Mouse (Mus musculus) right cerebral cortex, postnatal 36 days (tissue): Measurements from ENCODE around the gene Acvr2b.

Source experiments
- DNase-seq, 2 experiments: peaks; one replicate each; pipeline ENCODE4 v3.0.0; 2022; ENCODE audit warnings: low spot score in 2 of 2, mixed read lengths in 1 of 2

The Acvr2b gene

DNA sequence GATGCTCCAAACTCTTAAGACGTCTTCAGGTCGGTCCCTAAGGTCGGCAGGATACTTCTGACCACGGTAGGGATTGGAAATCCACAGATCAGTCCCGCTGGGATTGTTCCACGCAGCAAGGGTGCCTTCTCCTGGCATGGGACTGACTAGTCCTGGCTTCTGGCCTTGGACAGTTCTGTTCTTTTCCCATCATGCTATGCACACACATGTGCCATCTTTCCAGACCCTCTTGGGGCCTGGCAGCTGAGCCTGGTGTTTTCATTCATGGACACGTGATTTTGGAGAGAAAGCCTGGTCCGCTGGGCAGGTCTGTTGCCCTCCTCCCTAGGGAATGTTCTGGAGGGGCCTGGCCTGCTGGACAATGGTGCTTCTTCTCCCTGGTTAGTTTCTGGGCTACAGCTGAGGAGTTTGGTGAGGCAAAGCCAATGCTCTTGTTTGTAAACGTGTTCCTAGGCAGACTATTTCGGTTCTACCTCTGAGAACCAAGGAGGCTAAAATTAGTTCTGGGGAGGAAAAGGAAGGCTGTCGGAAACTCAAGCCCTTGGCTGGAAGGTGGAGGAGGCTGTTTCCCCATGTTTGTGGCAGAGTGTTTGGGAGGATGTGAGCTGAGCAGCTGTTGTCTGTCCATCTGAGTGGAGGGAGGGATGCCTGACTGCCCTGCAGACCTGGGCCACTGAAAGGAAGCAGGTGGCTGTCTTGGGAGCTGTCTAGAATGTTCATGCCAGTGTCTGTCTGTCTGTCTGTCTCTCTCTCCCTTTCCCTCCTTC lies 7.2 kb downstream of the Acvr2b start:
- no peak for DNase-seq

DNA sequence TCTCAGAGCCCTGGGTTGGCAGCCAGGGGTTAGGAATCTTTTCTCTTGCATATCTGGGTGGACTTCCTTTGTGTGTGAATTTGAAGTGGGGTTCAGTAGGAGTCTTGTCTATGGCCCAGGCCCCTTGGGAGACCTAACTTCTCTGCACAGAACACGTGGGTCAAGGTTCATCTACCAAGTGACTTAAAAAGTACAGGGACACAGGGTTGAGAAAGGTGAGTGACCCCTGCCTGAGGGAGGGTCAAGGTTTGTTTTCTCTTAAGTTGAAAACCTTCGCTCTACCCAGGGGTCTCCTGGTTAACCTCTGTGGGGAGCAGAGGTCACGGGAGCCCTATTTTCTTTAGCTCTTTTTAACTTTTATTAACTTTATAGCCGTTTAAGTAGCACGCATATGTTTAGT lies 7.9 kb downstream of the Acvr2b start:
- no peak for DNase-seq

DNA sequence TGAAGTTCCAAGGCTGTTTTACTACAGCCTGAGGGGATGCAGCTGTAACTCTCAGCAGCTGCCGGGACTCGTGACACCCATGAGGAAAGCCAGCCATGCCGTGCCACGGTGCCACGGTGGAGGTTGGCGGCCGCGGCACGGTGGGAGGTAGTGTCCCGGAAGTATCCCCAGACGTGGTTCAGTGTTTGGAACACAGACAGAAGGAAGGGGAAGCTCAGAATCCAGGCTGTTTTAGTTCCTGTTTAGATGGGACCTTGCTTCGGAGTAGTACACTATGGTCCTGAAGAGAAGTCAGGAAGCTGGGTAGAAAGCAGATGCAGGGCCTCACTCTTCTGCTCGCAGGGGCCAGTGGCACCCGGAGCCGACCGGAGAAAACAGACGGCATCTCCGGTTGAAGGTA lies 16.1 kb downstream of the Acvr2b start:
- no peak for DNase-seq

DNA sequence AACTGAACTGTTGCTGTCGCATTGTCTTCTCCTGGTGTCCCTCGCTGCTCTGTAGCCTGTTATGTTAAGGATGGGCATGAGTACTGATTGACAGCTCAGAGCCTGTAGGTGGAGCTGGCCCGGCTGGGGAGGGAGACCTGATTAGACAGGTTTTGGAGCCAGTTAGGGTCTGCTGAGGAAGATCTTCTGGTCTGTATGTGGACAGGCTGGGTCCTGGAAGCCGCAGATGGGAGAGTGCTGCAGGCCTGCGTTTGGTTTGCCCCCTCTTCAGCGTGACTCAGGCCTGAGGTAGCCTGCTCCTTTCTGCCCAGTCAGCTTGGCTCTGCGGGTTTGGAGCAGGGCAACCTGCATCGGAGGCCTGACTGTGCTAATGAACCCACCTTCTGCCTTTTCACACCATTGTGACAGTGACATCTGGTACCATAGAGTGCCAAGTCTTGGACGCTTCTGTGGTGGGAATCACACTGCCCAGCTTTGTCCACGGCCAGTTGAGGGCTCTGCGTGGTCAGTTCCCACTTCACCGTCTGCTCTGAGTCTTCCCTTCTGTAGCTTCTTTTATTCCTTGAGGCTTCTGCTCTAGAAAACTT lies 18.0 kb downstream of the Acvr2b start:
- no peak for DNase-seq

DNA sequence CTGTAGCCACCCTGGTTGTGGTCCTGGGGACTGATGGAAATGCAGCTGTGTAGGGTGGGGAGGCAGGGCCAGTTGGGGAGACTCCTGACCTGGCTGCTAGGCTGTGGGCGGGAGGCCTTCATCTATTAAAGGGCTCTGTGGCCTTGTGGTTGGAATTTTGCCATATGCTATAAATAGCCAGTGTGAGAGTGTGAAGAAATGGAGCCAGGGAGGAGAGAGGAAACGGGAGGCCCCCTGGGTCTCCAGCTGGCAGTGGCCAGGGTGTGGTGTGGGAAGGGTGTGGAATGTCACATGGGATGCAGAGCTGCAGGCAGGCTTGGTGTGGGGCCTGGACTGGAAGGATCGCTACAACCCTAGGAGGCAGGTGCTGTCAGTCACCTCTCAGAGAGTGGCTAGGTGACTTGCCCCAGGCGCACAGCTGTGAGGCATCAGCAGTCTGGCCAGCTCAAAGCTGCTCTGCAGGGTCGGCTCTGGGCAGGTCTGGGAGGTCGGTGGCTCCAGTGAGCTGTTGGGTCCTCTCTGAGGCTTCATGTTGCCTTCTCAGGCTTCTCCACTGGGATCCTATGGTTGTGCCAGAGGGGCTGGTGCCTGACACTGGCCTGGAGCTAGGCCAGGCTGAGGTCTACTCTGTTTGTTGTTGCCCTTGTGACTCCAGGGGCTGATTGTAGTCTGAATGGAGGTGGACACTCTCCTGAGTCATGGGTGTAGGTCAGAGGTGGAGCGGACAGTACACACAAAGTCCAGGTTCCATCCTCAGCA lies 23.5 kb downstream of the Acvr2b start:
- DNase-seq = no peak

DNA sequence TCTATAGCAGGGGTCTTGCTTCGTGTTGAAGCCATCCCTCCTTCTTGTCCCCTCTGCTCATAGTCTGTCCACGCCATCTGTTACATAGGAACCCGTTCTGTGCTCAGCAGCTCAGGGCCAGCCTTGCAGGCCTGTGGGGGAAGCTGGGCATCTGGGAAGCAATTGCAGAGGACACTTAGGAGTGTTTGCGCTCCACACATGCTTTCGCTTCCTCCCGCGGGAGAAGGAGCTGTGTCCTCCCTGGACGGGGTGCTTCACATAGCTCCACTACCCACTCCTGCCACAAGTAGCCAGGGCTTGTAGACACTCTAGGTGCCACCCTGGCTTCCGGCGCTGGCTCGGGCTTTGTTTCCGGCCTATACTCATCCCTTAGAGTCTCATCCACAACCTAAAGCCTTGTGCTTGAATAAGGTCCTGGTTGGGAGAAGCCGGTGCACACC lies 24.1 kb downstream of the Acvr2b start:
- no peak for DNase-seq

DNA sequence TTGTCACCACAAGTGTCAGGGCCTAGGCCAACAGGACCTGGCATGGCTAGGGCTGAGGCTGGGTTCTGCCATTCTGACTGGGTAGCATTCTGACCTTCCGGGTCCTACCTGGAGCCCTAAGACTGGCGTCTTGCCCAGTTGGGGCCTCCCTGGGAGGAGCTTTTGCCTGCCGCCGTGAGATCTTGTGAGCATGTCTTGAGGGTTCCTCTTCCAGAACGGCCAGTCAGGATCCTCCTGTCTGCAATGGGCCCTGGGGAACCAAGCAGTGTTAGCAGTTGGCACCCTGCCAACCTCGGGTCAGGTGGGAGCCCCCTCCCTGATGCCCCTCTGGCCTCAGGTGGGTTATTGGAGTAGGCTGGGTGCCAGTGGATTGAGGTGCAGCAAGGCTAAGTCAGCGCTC lies 24.6 kb downstream of the Acvr2b start:
- no peak for DNase-seq

DNA sequence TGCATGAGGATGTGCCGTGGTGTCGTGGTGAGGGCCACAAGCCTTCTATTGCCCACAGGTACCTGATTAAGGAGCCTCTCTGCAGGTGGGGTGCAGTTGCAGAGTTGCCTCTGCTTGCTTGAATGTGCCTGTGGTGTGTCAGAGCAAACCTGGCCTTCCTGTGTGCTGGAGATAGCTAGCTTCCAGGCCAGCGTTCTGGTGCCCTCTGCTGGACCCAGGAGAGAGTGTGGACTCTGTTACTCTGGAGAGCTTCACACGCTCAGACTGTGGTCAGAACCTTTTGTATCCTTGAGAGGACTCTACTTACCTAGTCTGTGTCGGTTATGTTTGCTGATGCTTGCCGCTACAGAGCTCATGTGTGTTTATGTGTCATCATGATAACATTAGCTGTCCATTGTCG lies 28.4 kb downstream of the Acvr2b start:
- peak; percentile 64 to 74 for DNase-seq

DNA sequence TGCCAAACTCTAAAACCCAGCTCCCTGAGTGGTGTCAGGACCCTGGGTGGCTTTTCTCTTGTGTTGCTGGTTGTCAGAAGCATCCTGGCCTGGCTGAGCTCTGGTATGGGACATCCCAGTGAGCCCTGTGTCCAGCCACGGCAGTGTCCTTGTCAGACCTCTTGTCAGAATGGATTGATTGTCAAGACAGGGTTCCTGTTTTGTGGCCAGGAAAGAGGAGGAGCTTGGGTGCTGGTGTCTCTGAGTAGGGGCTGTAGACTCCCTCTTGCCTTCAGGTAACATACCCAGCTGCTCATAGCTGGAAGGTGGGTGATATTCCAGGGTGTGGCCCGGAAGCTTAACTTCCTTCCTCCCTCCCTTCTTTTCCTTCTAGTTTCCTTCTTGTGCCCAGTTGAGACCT lies 33.9 kb downstream of the Acvr2b start:
- no peak for DNase-seq

DNA sequence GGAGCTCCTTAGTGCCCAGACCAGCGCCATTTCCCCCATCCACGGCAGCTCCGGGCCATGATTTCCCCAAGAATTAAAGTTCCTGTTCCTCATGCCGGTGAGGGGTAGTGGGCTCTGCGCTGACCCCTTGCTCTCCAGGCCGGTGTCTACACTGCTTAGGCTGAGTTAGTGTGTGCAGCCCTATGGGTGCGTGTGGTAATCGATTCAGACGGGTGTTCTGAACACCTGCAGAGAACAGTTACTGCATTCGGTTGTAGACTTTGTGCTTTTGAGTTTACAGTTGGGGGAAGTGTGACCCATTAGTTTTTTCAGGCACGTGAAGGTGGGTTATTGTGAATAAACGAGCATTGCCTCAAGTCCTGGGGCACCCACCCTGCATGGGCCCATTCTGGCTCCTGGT lies 36.1 kb downstream of the Acvr2b start:
- DNase-seq = no peak

DNA sequence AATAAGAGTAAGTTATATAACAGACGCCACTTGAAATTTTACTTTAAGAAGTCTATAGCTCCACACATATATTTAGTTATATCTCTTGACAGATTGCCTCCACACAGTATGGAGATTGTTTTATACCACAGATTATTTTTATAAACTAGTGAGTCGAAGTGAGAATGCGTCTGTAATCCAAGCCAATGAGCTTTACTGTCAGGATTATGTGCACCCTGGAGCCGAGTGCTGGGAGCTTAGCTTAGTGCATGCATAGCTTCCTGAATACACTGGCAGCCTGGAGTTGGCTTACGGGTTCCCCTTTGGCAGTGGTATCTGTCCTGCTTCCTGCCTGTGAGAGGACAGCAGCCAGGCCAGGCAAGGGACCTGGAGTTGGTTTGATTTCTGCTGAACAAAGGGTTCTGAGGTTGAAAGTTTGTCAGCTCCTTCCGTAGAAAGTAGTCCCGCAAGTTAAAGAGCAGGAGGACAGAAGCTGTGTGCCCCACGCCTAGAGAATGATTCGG lies 36.6 kb downstream of the Acvr2b start:
- no peak for DNase-seq

DNA sequence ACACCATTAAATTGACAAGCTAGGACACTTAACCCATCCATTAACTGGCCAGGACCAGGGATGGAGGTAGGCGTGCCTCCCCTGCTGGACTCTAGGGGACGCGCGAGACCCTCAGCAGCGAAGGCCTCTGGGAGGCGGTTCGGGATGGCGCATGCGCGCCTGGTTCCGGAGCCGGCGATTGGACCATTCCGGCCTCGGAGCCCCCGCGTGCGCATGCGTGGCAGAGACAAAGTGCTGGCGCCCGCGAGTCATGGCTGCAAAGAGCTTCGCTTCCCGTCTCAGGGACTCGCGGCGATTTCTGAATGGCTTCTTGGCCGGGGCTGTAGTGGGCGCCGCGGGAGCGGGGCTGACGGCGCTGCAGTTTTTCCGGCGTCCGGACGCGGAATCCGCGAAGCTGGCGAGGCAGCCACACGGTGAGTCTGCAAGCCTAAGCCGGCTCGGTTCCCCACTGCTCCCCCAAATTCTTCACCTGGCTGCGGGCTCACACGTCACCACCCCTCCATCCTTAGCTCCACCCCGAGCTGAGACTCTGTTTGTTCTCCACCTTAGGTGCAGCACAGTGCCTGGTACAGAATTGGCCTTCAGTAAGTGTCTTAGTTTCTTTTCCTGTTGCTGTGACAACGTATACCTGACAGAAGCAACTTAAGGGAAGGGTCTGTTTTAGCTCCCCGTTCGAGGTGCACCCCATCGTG lies 43.0 kb downstream of the Acvr2b start, which contains the start of gene Exog:
TSS of gene Exog (plus strand) at position 206 of the 692 bp plus-strand sequence.
- peak; percentile 95 to 97 for DNase-seq

DNA sequence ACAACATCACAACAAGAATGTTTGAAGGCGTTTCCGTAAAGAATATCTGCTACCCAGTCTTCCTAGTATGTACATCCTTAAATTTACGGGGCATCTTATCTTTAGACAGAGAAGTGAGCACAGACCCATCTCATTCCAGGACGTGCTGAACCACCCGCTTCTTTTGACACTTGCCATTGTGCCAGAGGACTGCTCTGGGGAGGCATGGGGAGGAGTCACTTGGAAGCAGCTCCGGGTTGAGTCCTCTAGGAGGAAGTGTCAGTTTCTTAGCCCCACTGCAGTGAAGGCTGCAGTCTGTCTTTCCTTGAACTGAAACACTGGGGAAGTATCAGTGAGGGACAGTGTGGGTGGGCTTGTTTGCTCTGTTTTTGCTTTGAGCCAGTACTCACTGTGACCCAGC lies 43.8 kb downstream of the Acvr2b start:
- DNase-seq = no peak

DNA sequence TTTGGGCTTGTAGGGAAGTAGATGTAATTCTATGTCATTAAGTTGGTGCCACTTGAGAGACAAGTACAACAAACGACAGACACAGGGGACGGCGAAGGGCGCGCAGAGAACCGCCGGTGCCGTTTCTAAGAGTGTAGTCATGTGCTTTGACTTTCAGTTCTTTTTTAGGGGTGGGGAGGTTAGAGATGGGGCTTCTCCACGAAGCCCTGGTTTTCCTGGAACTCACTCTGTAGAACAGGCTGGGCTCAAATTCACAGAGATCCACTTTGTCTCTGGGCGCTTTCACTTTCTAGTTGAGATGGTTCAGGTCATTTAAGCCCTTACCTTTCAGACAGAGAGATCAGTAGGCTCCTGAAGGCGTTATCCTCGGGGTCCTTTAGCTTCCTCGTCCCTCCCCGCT lies 54.0 kb downstream of the Acvr2b start:
- DNase-seq = no peak

DNA sequence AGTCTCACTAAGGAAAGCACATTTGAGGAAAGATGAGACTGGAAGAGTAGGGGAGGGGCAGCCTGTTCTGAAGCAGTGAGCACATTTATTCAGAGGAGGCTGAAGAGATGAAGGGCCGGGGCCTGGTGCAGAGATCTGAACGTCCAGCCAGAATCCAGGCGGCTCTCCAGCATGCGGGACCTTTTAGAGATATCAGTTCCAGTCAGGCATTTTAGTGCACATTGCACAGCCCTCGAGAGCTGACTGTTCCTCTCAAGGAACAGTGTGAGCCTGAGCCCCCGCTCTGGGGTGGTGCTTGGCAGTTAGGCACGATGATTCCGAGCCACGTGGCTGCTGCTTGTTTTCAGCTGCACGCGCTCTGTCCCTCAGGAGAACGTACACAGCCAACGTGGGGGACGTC lies 55.2 kb downstream of the Acvr2b start:
- DNase-seq = no peak

DNA sequence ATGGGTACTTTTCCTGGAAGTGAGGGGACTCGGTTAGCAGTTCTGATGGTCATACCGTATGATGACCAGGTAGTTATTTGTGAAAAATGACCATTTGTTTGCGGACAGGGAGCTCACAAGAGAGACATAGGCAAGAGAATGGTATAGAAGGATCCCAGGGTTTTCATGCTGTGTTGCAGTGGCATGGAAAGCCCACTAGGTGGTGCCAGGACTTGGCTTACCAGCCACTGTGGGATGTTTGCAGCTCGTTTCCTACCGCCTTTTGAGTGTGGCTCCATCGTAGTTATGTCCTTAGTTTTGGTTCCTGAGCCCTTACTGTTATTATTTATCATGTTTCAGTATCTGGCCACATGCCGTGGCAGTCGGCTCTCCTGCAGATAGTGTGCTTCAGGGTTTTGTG lies 58.5 kb downstream of the Acvr2b start:
- DNase-seq = peak; percentile 39 to 47

DNA sequence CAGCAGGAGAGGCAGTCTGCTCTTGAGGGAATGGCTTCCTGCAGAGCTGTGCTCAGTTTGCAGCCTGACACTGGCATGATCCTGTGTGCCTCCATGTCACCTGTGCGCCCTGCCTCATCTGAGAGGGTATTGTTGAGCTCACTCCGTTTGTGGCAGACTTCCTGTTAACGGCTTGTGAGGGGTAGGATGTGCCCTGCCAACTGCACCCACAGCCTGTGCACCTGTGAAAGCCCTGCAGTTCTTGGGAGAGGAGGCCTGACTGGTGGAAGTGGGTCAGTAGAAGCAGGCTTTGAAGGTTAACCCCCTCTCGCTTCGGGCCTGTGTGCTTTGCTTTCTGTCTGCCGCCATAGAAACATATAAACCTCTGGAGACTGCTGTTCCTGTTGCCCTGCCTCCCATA lies 63.1 kb downstream of the Acvr2b start:
- no peak for DNase-seq

DNA sequence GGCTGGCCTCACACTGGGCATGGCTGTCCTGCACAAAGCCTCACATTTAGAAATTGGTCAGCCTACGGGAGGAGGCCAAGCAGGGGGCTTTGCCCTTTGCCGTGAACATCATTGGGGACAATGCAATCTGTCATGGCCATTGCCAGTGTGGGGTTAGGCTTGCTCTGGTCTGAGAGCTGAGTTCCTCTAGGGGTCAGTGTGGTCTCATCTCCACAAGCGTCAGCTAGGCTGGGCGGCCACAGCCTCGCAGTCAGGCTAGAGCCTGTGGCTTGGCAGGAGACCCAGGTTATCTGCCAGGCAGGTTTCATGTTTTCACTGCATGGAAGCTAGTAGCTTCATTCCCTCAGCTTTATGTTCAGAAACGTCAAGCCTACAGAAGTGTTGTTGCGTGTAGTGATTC lies 63.7 kb downstream of the Acvr2b start:
- DNase-seq = no peak

DNA sequence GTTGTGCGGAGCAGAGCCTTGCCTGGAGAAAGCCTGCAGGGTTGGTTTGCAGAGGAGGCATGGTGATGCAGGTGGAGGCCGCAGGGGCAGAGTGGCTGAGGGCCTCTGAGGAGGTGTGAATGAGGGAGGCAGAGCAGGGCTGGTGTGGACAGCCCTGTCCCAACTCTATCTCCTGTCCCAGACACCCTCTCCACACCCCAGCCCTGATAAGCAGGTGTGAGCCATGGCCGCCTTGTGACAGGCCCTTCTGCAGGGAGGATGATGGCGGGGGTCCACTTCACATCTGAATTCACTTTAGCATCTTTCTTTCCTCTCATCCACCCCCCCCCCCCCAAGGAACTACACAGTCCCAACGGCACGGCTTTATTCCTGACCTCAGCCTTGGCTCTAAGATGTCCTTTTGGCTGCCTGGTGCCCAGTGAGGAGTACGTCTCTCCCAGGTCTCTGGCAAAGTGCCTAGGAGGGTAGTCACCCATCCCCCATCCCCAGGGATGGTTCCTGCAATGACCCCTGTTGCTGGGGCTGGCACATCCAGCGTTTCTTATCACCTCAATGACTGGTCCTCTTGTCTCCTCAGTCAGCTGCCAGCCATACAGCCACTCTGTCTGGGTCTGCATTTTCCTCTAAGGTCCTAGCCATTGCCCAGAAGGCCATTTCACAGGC lies 67.9 kb downstream of the Acvr2b start:
- no peak for DNase-seq

DNA sequence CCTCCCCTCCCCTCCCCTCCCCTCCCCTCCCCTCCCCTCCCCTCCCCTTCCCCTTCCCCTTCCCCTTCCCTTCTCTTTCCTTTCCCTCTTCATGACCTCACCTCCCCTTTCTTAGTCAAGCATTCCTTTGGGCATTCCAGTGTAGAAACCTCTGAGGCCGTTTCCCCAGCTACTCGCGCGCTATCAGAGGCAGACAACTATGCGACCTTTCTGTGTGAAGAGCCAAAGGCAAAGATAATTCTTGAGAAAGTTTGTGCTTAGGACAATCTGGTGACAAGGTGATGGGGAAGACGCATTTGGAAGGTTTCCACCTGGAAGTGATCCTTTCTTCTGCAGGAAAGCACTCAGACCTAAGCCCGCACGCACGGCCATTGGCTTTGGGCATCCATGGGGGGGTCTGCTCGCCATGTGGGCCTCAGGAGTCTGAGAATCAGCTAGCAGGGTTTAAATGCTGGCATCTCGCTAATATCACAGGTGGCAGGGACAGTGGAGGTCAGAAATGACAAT lies 70.5 kb downstream of the Acvr2b start:
- DNase-seq = no peak

DNA sequence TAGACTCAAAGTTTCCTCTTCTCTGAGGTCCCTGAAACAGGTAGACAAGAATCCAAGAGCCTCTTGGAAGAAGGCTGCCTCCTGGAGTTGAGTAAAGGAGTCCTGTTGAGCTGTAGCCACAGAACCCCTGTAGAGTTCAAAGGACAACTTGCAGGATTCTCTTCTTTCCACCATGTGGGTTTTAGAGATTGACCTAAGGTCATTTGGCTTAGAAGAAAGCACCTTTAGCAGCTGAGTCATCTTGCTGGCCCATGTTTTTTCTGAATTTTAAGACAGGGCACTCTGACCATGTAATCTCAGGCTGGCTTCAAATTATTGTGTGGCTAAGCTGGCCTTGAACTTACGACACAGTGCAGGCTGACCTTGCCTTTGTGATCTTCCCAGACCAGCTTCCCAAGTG lies 71.1 kb downstream of the Acvr2b start:
- DNase-seq = no peak
